Mouse (Mus musculus): Measurements from ENCODE around the gene Fnbp1l. TPM values are rescaled to one million over a fixed set of nuclear protein-coding genes. Genes with fewer than 3 reads are reported as not detected.
A peak's percentile ranks its signal among the peaks of the same experiment; 100 is the strongest.

Gene Fnbp1l
- total and polyA plus RNA-seq, 2 experiments from 2014 or later = 135 to 209 TPM

DNA sequence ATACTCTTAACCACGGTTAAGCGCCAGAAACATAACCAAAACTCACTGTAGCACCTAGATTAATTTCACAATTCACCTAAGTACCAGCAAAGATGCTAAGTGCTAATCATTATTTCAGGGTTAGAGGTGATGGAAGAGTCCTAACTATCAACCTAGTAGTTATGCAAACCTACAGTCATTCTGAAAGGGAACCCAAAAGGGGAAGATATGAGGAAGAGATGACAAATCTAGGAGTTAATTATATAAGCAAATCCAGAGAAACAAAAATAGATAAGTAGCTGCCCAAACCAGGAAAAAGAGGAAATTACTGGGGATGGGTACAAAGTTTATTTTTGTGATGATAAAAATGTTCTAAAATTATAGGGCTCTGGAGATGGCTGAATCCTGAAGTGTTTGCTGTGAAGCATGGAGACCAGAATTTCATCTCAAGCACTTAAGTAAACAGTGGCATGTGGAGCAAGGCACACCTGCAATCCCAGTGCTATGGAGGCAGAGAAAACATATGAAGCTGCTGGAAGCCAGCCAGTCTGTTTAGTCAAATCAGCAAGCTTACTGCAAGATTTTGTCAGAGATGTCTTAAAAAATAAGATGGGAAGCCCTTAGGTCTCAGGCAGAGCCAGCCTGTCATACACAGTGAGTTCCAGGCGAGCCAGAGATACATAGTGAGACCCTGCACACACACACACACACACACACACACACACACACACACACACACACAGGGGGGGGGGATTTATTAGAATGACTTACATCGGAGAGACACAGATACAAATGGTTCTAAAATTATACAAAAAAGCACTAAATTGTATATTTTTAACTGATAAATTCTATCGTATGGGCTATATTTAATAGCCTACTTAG is 45.9 kb downstream of the Fnbp1l start:
- 95% methylated on average over 5 of the region's 5 CpGs for WGBS
- H3K27me3 ChIP-seq (ENCODE audit: insufficient read depth, low read length) = no peaks in the 10 kb centered on the region
- DNase-seq (ENCODE audit: low spot score) (peak; percentile 36), ATAC-seq (ENCODE audit: low FRiP score) (no peak)
- H3K27ac ChIP-seq (ENCODE audit: low read depth, low read length) = no peak overlapping the region
- no peak for TF ChIP-seq CTCF (IDR thresholded peaks at IDR 0.05)
- H3K9ac ChIP-seq (replicated peaks; ENCODE audit: low read length, poor library complexity, severe bottlenecking) = no peak overlapping the region
- no peaks in the 10 kb centered on the region for H3K4me1 ChIP-seq (ENCODE audit: insufficient read depth, low read length)
- H3K4me2 ChIP-seq (ENCODE audit: low read depth, low read length, poor library complexity, severe bottlenecking) = no peak overlapping the region
- H3K9me3 ChIP-seq (ENCODE audit: low read length) = no peaks in the 10 kb centered on the region
- no peaks in the 10 kb centered on the region for H3K36me3 ChIP-seq (ENCODE audit: insufficient read depth, low read length)
- H3K4me3 ChIP-seq (ENCODE audit: low read depth, low read length) = no peak overlapping the region

DNA sequence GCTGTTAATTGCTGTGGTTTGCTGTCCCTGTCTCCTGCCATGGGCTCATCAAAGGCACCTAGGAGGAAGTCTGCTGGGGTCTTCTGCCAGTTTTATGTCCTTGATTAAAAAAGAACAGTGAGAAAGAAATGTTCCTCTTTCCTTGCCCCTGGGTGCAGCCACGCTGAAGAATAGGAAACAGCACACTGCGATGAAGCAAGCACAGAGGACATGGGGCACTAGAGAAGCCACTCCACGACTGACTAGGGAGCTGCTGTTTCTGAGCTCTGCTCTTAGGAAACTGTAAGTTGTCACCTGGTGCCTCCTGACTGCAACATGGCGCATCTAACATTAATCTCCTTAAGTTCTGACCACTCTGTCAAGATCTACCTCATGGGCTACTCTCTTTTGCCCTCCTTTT is 53.0 kb downstream of the Fnbp1l start:
- Histone ChIP-seq H3K36me3 (ENCODE audit: insufficient read depth, low read length) (no peaks in the 10 kb centered on the region), H3K9ac (replicated peaks; ENCODE audit: low read length, poor library complexity, severe bottlenecking) (no peak overlapping the region), H3K9me3 (ENCODE audit: low read length) (no peaks in the 10 kb centered on the region), H3K4me2 (ENCODE audit: low read depth, low read length, poor library complexity, severe bottlenecking) (no peak overlapping the region), H3K4me1 (ENCODE audit: insufficient read depth, low read length) (no peaks in the 10 kb centered on the region), H3K27me3 (ENCODE audit: insufficient read depth, low read length) (no peaks in the 10 kb centered on the region), H3K4me3 (ENCODE audit: low read depth, low read length) (no peak overlapping the region), H3K27ac (ENCODE audit: low read depth, low read length) (no peak overlapping the region)
- WGBS = 60% methylated on average over 4 of the region's 4 CpGs
- no peak for TF ChIP-seq CTCF (IDR thresholded peaks at IDR 0.05)
- DNase-seq (ENCODE audit: low spot score) = no peak
- ATAC-seq (ENCODE audit: low FRiP score) = no peak

DNA sequence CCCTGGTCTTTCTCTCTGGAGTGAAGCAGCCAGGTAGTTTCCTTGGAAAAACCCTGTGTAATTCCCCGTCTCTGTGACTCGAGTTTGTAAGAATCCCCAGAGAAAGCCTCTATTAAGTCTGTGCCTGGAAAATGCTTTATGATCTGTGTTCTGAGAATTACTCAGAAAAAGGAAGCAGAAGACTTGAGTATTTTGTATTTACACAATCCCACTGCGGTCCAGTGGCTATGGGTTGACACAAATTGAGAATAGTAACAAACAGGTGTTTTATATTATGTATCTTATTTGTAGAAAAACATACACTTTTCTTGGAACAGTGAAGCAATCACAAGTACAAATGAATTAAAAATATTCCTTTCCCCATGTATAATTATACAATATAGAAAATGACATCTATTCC is 53.4 kb downstream of the Fnbp1l start:
- H3K4me3 ChIP-seq (ENCODE audit: low read depth, low read length) = no peak overlapping the region
- H3K36me3 ChIP-seq (ENCODE audit: insufficient read depth, low read length) = no peaks in the 10 kb centered on the region
- H3K4me2 ChIP-seq (ENCODE audit: low read depth, low read length, poor library complexity, severe bottlenecking) = no peak overlapping the region
- no peak overlapping the region for H3K27ac ChIP-seq (ENCODE audit: low read depth, low read length)
- ATAC-seq (ENCODE audit: low FRiP score) = no peak
- no peaks in the 10 kb centered on the region for H3K9me3 ChIP-seq (ENCODE audit: low read length)
- no peaks in the 10 kb centered on the region for H3K27me3 ChIP-seq (ENCODE audit: insufficient read depth, low read length)
- no peak overlapping the region for H3K9ac ChIP-seq (replicated peaks; ENCODE audit: low read length, poor library complexity, severe bottlenecking)
- WGBS = 69% methylated on average over 3 of the region's 3 CpGs
- H3K4me1 ChIP-seq (ENCODE audit: insufficient read depth, low read length) = no peaks in the 10 kb centered on the region
- DNase-seq (ENCODE audit: low spot score) = no peak
- no peak for TF ChIP-seq CTCF (IDR thresholded peaks at IDR 0.05)

DNA sequence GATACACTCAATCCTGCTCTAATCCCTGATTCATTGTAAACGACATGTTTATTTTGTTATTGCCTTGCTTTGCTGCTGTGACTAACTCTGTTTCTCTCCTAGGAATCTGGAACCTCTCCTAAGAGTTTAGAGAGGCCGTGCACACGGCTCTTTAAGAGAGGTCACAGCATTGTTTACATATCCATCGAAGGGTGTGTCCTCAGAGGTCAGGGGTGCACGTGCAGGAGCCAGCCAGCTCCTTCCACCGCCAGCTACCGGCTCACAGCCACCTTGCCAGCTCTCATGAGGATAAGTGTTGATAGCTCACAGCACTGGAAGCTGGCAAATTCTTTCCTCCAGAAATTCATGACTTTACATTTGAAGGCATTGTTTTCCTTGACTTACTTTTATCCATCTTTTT is 54.2 kb downstream of the Fnbp1l start:
- no peaks in the 10 kb centered on the region for H3K27me3 ChIP-seq (ENCODE audit: insufficient read depth, low read length)
- H3K36me3 ChIP-seq (ENCODE audit: insufficient read depth, low read length) = no peaks in the 10 kb centered on the region
- no peak overlapping the region for H3K9ac ChIP-seq (replicated peaks; ENCODE audit: low read length, poor library complexity, severe bottlenecking)
- ATAC-seq (ENCODE audit: low FRiP score) = no peak
- H3K4me2 ChIP-seq (ENCODE audit: low read depth, low read length, poor library complexity, severe bottlenecking) = no peak overlapping the region
- no peaks in the 10 kb centered on the region for H3K4me1 ChIP-seq (ENCODE audit: insufficient read depth, low read length)
- 54% methylated on average over 7 of the region's 7 CpGs for WGBS
- DNase-seq (ENCODE audit: low spot score) = no peak
- no peak for TF ChIP-seq CTCF (IDR thresholded peaks at IDR 0.05)
- H3K27ac ChIP-seq (ENCODE audit: low read depth, low read length) = no peak overlapping the region
- no peaks in the 10 kb centered on the region for H3K9me3 ChIP-seq (ENCODE audit: low read length)
- no peak overlapping the region for H3K4me3 ChIP-seq (ENCODE audit: low read depth, low read length)

DNA sequence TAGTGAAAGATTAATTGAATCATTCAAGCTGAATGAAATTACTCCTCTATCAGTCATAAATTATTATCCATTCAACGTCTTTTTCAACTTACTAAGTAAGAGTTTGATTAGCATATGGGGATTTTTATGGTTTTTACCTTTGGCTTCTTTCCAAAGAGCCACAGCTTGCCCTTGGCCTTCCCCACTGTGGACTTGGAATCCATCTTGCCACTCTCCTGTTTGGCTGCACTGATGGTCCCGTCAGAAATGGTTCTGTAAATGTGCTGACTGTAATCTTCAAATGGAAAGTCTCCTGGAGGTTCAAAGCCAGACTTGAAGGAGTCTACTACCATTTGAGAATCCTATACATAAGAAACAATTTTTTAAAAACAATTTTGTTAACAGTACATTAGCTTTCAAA is 61.7 kb downstream of the Fnbp1l start:
- Histone ChIP-seq H3K4me3 (ENCODE audit: low read depth, low read length) (no peak overlapping the region), H3K27ac (ENCODE audit: low read depth, low read length) (no peak overlapping the region), H3K9me3 (ENCODE audit: low read length) (no peaks in the 10 kb centered on the region), H3K9ac (replicated peaks; ENCODE audit: low read length, poor library complexity, severe bottlenecking) (no peak overlapping the region), H3K4me1 (ENCODE audit: insufficient read depth, low read length) (no peaks in the 10 kb centered on the region), H3K4me2 (ENCODE audit: low read depth, low read length, poor library complexity, severe bottlenecking) (no peak overlapping the region), H3K27me3 (ENCODE audit: insufficient read depth, low read length) (no peaks in the 10 kb centered on the region), H3K36me3 (ENCODE audit: insufficient read depth, low read length) (peaks cover 4% of the 10 kb centered on the region; the same call in 1 of the 2 replicates)
- no peak for TF ChIP-seq CTCF (IDR thresholded peaks at IDR 0.05)
- WGBS = 57% methylated on average over 2 of the region's 2 CpGs
- DNase-seq (ENCODE audit: low spot score) (no peak), ATAC-seq (ENCODE audit: low FRiP score) (no peak)

DNA sequence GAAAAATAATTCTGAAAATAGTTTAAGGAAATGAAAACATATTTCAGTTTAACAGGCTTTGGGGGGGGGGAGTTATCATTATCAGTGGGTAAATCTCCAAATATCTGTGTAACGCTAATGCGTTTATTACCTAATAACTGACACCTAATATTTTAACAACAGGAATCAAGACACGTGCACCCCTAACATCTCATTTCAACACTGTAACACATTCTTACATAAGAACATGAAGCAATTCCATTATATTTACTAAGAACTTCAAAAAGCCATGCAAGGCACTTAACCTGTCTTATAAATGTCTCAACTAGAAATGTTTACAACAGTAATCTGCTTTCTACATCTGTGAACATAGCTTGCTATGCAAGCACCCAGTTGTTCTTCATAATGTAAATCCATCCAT is 68.3 kb downstream of the Fnbp1l start:
- Histone ChIP-seq H3K27me3 (ENCODE audit: insufficient read depth, low read length) (no peaks in the 10 kb centered on the region), H3K4me3 (ENCODE audit: low read depth, low read length) (no peak overlapping the region), H3K4me1 (ENCODE audit: insufficient read depth, low read length) (no peaks in the 10 kb centered on the region), H3K4me2 (ENCODE audit: low read depth, low read length, poor library complexity, severe bottlenecking) (no peak overlapping the region), H3K36me3 (ENCODE audit: insufficient read depth, low read length) (peaks cover 7% of the 10 kb centered on the region; the same call in 1 of the 2 replicates), H3K9ac (replicated peaks; ENCODE audit: low read length, poor library complexity, severe bottlenecking) (no peak overlapping the region), H3K9me3 (ENCODE audit: low read length) (no peaks in the 10 kb centered on the region), H3K27ac (ENCODE audit: low read depth, low read length) (no peak overlapping the region)
- DNase-seq (ENCODE audit: low spot score) (no peak), ATAC-seq (ENCODE audit: low FRiP score) (no peak)
- no peak for TF ChIP-seq CTCF (IDR thresholded peaks at IDR 0.05)
- WGBS = 99% methylated on average over 3 of the region's 3 CpGs
